Mouse (Mus musculus) CH12.LX (cell line): Measurements from ENCODE around the gene Rnf126. TPM values are rescaled to one million over a fixed set of nuclear protein-coding genes. Genes with fewer than 3 reads are reported as not detected.

Experiments
- DNase-seq: peaks from one replicate; pipeline ENCODE4 v3.0.0-alpha.2; 2013; ENCODE audit errors: extremely low read depth
- H3K27ac ChIP-seq: 2 replicates; pipeline ENCODE4 v1.5.1; 2012; ENCODE audit warnings: low read depth, mild to moderate bottlenecking, control low read depth, moderate library complexity; ENCODE audit not compliant: insufficient read depth
- H3K27me3 ChIP-seq: replicated peaks from 2 replicates; pipeline ENCODE3; 2012; ENCODE audit warnings: inconsistent platforms
- H3K36me3 ChIP-seq, 2 experiments: replicated peaks in 1 of 2; 2 replicates each; pipeline versions ENCODE3 to v1.6.1; 2012; ENCODE audit warnings: inconsistent platforms in 1 of 2, low read length in 1 of 2, mild to moderate bottlenecking in 1 of 2, mixed read lengths in 1 of 2, moderate library complexity in 1 of 2; ENCODE audit not compliant: control insufficient read depth in 1 of 2, insufficient read depth in 1 of 2
- H3K4me1 ChIP-seq, 2 experiments: 2 replicates each; pipeline ENCODE4 v1.6.1; 2012; ENCODE audit warnings: inconsistent platforms in 1 of 2, moderate library complexity in 1 of 2; ENCODE audit not compliant: insufficient read depth in 2 of 2, control insufficient read depth in 1 of 2
- H3K4me2 ChIP-seq: 2 replicates; pipeline ENCODE4 v1.6.1; 2012; ENCODE audit warnings: low read depth, mild to moderate bottlenecking, control low read depth; ENCODE audit not compliant: poor library complexity, insufficient read depth, severe bottlenecking
- H3K4me3 ChIP-seq, 3 experiments: fragments of 150-350 bp in 1 of 3; sonication (generic) in 1 of 3; replicated peaks in 1 of 3; 2 replicates each; pipeline versions ENCODE3 to v1.5.1; 2011 to 2012; ENCODE audit warnings: low read depth in 2 of 3, low read length in 2 of 3, mild to moderate bottlenecking in 2 of 3, moderate library complexity in 2 of 3, control low read depth in 1 of 3, improper control_type of control experiment in 1 of 3, inconsistent platforms in 1 of 3, mixed read lengths in 1 of 3; ENCODE audit not compliant: poor library complexity in 1 of 3
- H3K79me2 ChIP-seq: replicated peaks from 2 replicates; pipeline ENCODE4 v1.6.1; 2012; ENCODE audit warnings: mild to moderate bottlenecking, moderate library complexity; ENCODE audit not compliant: control insufficient read depth, poor library complexity, insufficient read depth, severe bottlenecking; ENCODE audit errors: extremely low read depth
- H3K9ac ChIP-seq: 2 replicates; pipeline ENCODE4 v1.6.1; 2012; ENCODE audit warnings: low read depth, mild to moderate bottlenecking, control low read depth, moderate library complexity; ENCODE audit not compliant: insufficient read depth
- H3K9me3 ChIP-seq: replicated peaks from 2 replicates; pipeline ENCODE3; 2012; ENCODE audit warnings: low read length, inconsistent platforms, mixed read lengths
- CHD1 ChIP-seq: IDR thresholded peaks from 2 replicates; pipeline ENCODE4 v1.6.1; 2012; ENCODE audit warnings: low read depth, low read length, improper control_type of control experiment, inconsistent platforms
- CHD2 ChIP-seq: IDR thresholded peaks from 2 replicates; pipeline ENCODE4 v1.6.1; 2011; ENCODE audit warnings: low read length, improper control_type of control experiment
- CTCF ChIP-seq, 2 experiments: IDR thresholded peaks in 1 of 2; conservative IDR thresholded peaks in 1 of 2; 2 replicates each; pipeline ENCODE4 v1.5.1; 2011 to 2012; ENCODE audit warnings: low read depth in 2 of 2, low read length in 2 of 2, improper control_type of control experiment in 1 of 2, inconsistent platforms in 1 of 2, mild to moderate bottlenecking in 1 of 2, moderate library complexity in 1 of 2
- E2F4 ChIP-seq: IDR thresholded peaks from 2 replicates; pipeline ENCODE4 v1.6.1; 2011; ENCODE audit warnings: low read depth, low read length, improper control_type of control experiment; ENCODE audit not compliant: insufficient replicate concordance
- ELF1 ChIP-seq: IDR thresholded peaks from 2 replicates; pipeline ENCODE4 v1.6.1; 2014; ENCODE audit warnings: low read depth, mild to moderate bottlenecking, inconsistent platforms, low read length, improper control_type of control experiment
- EP300 ChIP-seq: IDR thresholded peaks from 2 replicates; pipeline ENCODE4 v1.6.1; 2011; ENCODE audit warnings: low read length, improper control_type of control experiment
- ETS1 ChIP-seq: conservative IDR thresholded peaks from 2 replicates; pipeline ENCODE4 v1.6.1; 2012; ENCODE audit warnings: low read depth, mild to moderate bottlenecking, inconsistent platforms, low read length, improper control_type of control experiment, moderate library complexity
- GABPA ChIP-seq: IDR thresholded peaks from 2 replicates; pipeline ENCODE4 v1.6.1; 2012; ENCODE audit warnings: low read depth, low read length, improper control_type of control experiment, inconsistent platforms; ENCODE audit not compliant: insufficient replicate concordance
- HCFC1 ChIP-seq: IDR thresholded peaks from 2 replicates; pipeline ENCODE4 v1.6.1; 2012; ENCODE audit warnings: low read depth, mild to moderate bottlenecking, inconsistent platforms, low read length, improper control_type of control experiment
- IRF4 ChIP-seq: IDR thresholded peaks from 2 replicates; pipeline ENCODE4 v1.6.1; 2014; ENCODE audit warnings: low read depth, mild to moderate bottlenecking, inconsistent platforms, low read length, improper control_type of control experiment
- JUN ChIP-seq: IDR thresholded peaks from 2 replicates; pipeline ENCODE4 v1.6.1; 2011; ENCODE audit warnings: low read depth, mild to moderate bottlenecking, low read length, improper control_type of control experiment, moderate library complexity; ENCODE audit not compliant: insufficient read depth
- JUND ChIP-seq: conservative IDR thresholded peaks from 2 replicates; pipeline ENCODE4 v1.6.1; 2011; ENCODE audit warnings: low read depth, low read length, improper control_type of control experiment
- MAX ChIP-seq: IDR thresholded peaks from 2 replicates; pipeline ENCODE4 v1.6.1; 2011; ENCODE audit warnings: low read length, improper control_type of control experiment
- MXI1 ChIP-seq: IDR thresholded peaks from 2 replicates; pipeline ENCODE4 v1.6.1; 2011; ENCODE audit warnings: mild to moderate bottlenecking, low read depth, low read length, improper control_type of control experiment
- MYC ChIP-seq: IDR thresholded peaks from 2 replicates; pipeline ENCODE4 v1.6.1; 2011; ENCODE audit warnings: low read depth, mild to moderate bottlenecking, improper control_type of control experiment, low read length
- NRF1 ChIP-seq: IDR thresholded peaks from 2 replicates; pipeline ENCODE4 v1.6.1; 2014; ENCODE audit warnings: low read depth, mild to moderate bottlenecking, inconsistent platforms, low read length, improper control_type of control experiment, moderate library complexity
- POLR2A ChIP-seq: IDR thresholded peaks from 2 replicates; pipeline ENCODE4 v1.6.1; 2011; ENCODE audit warnings: low read depth, mild to moderate bottlenecking, improper control_type of control experiment, low read length
- POLR2AphosphoS2 ChIP-seq: IDR thresholded peaks from 2 replicates; pipeline ENCODE4 v1.6.1; 2011; ENCODE audit warnings: low read depth, low read length, improper control_type of control experiment
- RCOR1 ChIP-seq: conservative IDR thresholded peaks from 2 replicates; pipeline ENCODE4 v1.6.1; 2012; ENCODE audit warnings: low read depth, mild to moderate bottlenecking, inconsistent platforms, low read length, improper control_type of control experiment
- SIN3A ChIP-seq: IDR thresholded peaks from 2 replicates; pipeline ENCODE4 v1.6.1; 2012; ENCODE audit warnings: low read length, improper control_type of control experiment, inconsistent platforms
- TBP ChIP-seq: conservative IDR thresholded peaks from 2 replicates; pipeline ENCODE4 v1.6.1; 2011; ENCODE audit warnings: low read depth, low read length, improper control_type of control experiment
- USF1 ChIP-seq: IDR thresholded peaks from 2 replicates; pipeline ENCODE4 v1.6.1; 2014; ENCODE audit warnings: low read depth, mild to moderate bottlenecking, inconsistent platforms, low read length, improper control_type of control experiment
- USF2 ChIP-seq: conservative IDR thresholded peaks from 2 replicates; pipeline ENCODE4 v1.6.1; 2011; ENCODE audit warnings: low read depth, low read length, improper control_type of control experiment
- ZC3H11A ChIP-seq: IDR thresholded peaks from 2 replicates; pipeline ENCODE4 v1.6.1; 2012; ENCODE audit warnings: low read depth, mild to moderate bottlenecking, inconsistent platforms, low read length, improper control_type of control experiment
- ZKSCAN1 ChIP-seq: IDR thresholded peaks from 2 replicates; pipeline ENCODE4 v1.6.1; 2012; ENCODE audit warnings: low read depth, inconsistent platforms, low read length, improper control_type of control experiment, borderline replicate concordance
- dilution Hi-C: fragments of 300-500 bp; cut with MboI; formaldehyde crosslinking; loops from 2 replicates; pipeline ENCODE4 v1.14.3; 2020; ENCODE audit warnings: low sequenced_read_pairs; ENCODE audit not compliant: extremely low pct_unique_long_range_greater_than_20kb, extremely low pct_ligation_motif_present
- in situ Hi-C: fragments of 300-500 bp; cut with MboI; formaldehyde crosslinking; loops from 3 replicates; pipeline ENCODE4 v1.14.3; 2019; ENCODE audit warnings: low sequenced_read_pairs, low pct_ligation_motif_present, low pct_unique_long_range_greater_than_20kb, mixed read lengths
- polyA plus RNA-seq: library from polyadenylated mRNA; unstranded; fragments of >175 nt; gene quantifications from 2 replicates; pipeline ENCODE4 v1.2.1, GENCODE M21; 2012; ENCODE audit warnings: low read depth; ENCODE audit not compliant: insufficient read length
- total RNA-seq, 2 experiments: library from RNA; depleted of rRNA; stranded (reverse); fragments of 300-350 nt in 1 of 2; fragments of >200 nt in 1 of 2; gene quantifications; 2 replicates each; pipeline ENCODE4 v1.2.3; 2012 to 2014

Rnf126 gene
- total and polyA plus RNA-seq, 3 experiments = 32.4 to 112 (median 67.9) TPM

DNA sequence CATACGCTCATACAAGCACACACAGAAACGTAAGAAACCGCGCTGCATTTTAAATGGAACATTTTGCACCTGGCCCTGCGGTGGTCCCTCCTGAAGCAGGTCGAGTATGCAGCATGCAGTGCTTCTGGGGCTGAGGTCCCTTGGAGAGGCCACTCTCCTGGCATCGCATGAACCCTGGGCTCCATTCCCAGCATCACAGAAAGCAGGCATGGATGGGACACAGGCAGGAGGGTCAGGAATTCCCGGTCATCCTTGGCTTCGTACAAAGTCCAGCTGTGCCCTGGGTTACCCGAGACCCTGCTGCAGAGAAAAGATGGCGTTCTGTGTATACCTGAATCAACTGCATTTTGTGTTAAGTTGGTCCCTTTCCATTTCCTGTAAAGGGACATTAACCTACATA lies 33.8 kb upstream of the Rnf126 start:
- no peak overlapping the region for H3K9ac ChIP-seq
- no peaks in the 10 kb centered on the region for H3K36me3 ChIP-seq
- dilution Hi-C loops = no loop called here
- H3K27ac ChIP-seq = no peak overlapping the region
- DNase-seq = no peak
- TF ChIP-seq CHD1 = no peak
- TF ChIP-seq ELF1 = no peak
- TF ChIP-seq USF2 = no peak
- no peak for TF ChIP-seq SIN3A
- TF ChIP-seq JUND = no peak
- TF ChIP-seq CTCF (conservative IDR thresholded peaks at IDR 0.05 in 1 of 2, IDR thresholded peaks at IDR 0.05 in 1 of 2; ENCODE audit: low read depth in 2 of 2, low read length in 2 of 2) = no peak
- no peak for TF ChIP-seq USF1
- TF ChIP-seq MAX = no peak
- TF ChIP-seq MXI1 = no peak
- TF ChIP-seq ETS1 = no peak
- no peak overlapping the region for H3K4me2 ChIP-seq
- peaks cover 5% of the 10 kb centered on the region for H3K9me3 ChIP-seq
- peaks cover 3 to 12% of the 10 kb centered on the region in 2 experiments for H3K4me1 ChIP-seq
- no peaks in the 10 kb centered on the region for H3K79me2 ChIP-seq
- in situ Hi-C loops = no loop called here
- H3K27me3 ChIP-seq = peaks cover 20% of the 10 kb centered on the region
- H3K4me3 ChIP-seq = no peak overlapping the region

DNA sequence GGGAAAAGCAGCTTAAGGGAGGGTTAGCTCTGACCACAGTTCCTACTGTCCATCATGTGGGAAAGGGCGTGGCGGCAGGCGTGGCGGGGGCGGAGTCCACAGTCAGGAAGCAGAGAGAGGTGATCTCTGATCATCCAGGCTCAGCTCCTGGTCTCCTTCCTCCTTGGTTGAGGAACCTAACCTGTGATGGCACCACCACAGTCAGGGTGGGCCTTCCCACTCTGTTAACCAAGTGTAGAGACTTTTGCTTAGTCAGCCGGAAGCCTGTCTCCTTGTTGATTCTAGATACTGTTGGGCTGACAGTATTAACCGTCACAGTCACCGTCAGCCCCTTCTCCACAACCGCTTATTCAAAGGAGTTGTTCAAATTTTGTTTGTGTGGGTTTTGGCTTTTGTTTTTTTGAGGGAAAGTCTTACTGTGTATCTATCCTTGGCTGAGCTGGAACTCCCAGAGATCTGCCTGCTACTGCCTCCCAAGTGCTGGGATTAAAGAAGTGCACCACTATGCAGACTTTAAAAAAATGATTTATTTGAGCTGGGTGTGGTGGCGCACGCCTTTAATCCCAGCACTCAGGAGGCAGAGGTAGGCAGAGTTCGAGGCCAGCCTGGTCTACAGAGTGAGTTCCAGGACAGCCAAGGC lies 31.7 kb upstream of the Rnf126 start:
- Histone ChIP-seq H3K4me1 (peaks cover 5 to 27% of the 10 kb centered on the region in 2 experiments), H3K4me3 (no peak overlapping the region), H3K4me2 (no peak overlapping the region), H3K9ac (no peak overlapping the region), H3K27me3 (peaks cover 24% of the 10 kb centered on the region), H3K27ac (no peak overlapping the region), H3K79me2 (no peaks in the 10 kb centered on the region), H3K36me3 (no peaks in the 10 kb centered on the region), H3K9me3 (peaks cover 5% of the 10 kb centered on the region)
- in situ Hi-C loops = no loop called here
- no peak for DNase-seq
- dilution Hi-C loops = no loop called here
- TF ChIP-seq POLR2AphosphoS2 (no peak), ELF1 (peak; percentile 22; the same call in 1 of the 2 replicates)

DNA sequence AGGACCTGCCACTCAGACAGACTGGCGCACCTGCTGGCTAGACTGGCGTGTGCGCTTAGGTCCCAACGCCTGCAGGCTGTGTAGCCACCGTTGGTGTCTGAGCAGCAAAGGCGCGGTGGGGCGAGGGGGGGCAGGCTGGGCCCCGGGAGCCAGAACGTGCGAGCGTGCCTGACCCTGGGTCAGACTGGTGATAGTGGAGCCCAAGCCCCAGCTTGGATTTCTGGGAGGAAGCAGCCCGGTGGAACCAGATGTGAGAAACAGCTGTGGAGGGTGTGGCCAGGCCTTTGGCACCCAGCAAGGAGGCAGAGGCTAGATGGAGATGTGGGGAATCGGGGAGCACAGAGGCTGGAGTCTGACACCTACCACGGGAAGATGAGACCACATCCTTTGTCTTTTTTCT lies 30.6 kb upstream of the Rnf126 start:
- no peaks in the 10 kb centered on the region for H3K79me2 ChIP-seq
- no peak overlapping the region for H3K27ac ChIP-seq
- peaks cover 8 to 33% of the 10 kb centered on the region in 2 experiments for H3K4me1 ChIP-seq
- DNase-seq = no peak
- in situ Hi-C loops = no loop called here
- dilution Hi-C loops = no loop called here
- TF ChIP-seq SIN3A (no peak), RCOR1 (no peak), MXI1 (no peak), NRF1 (no peak), EP300 (no peak), JUN (no peak), E2F4 (no peak), ZKSCAN1 (no peak), CTCF (conservative IDR thresholded peaks at IDR 0.05 in 1 of 2, IDR thresholded peaks at IDR 0.05 in 1 of 2; ENCODE audit: low read depth in 2 of 2, low read length in 2 of 2) (no peak), ETS1 (no peak), TBP (no peak), GABPA (no peak), HCFC1 (no peak), ZC3H11A (no peak), IRF4 (no peak), MYC (no peak), USF1 (no peak), POLR2A (no peak), CHD1 (no peak), CHD2 (no peak)
- peaks cover 5% of the 10 kb centered on the region for H3K9me3 ChIP-seq
- H3K36me3 ChIP-seq = no peaks in the 10 kb centered on the region
- H3K4me2 ChIP-seq = no peak overlapping the region
- no peak overlapping the region for H3K4me3 ChIP-seq
- H3K9ac ChIP-seq = no peak overlapping the region
- peaks cover 24% of the 10 kb centered on the region for H3K27me3 ChIP-seq
